Mouse (Mus musculus) kidney, embryonic 15.5 days (tissue): Measurements from ENCODE around the gene Gskip. TPM values are rescaled to one million over a fixed set of nuclear protein-coding genes. Genes with fewer than 3 reads are reported as not detected.

Experiments used
- ATAC-seq: fragments of 200-750 bp; cut with Nextera tagmentation; replicated peaks from 2 replicates; pipeline ENCODE4 v1.8.0; 2017; ENCODE audit warnings: moderate TSS enrichment; ENCODE audit not compliant: low FRiP score
- H3K27ac ChIP-seq: fragments of 300-500 bp; sonication (generic); 2 replicates; pipeline ENCODE4 v1.5.1; 2015; ENCODE audit warnings: mild to moderate bottlenecking, inconsistent platforms
- H3K27me3 ChIP-seq: fragments of 300-500 bp; sonication (generic); 2 replicates; pipeline ENCODE4 v1.6.1; 2015; ENCODE audit warnings: inconsistent platforms
- H3K36me3 ChIP-seq: fragments of 300-500 bp; sonication (generic); 2 replicates; pipeline ENCODE4 v1.6.1; 2015; ENCODE audit warnings: inconsistent platforms
- H3K4me1 ChIP-seq: fragments of 300-500 bp; sonication (generic); 2 replicates; pipeline ENCODE4 v1.6.1; 2015; ENCODE audit warnings: inconsistent platforms
- H3K4me2 ChIP-seq: fragments of 300-500 bp; sonication (generic); 2 replicates; pipeline ENCODE4 v1.6.1; 2015; ENCODE audit warnings: moderate library complexity, mild to moderate bottlenecking, inconsistent platforms
- H3K4me3 ChIP-seq: fragments of 300-500 bp; sonication (generic); replicated peaks from 2 replicates; pipeline ENCODE4 v1.5.1; 2015; ENCODE audit warnings: mild to moderate bottlenecking, inconsistent platforms
- H3K9ac ChIP-seq: fragments of 300-500 bp; sonication (generic); 2 replicates; pipeline ENCODE4 v1.6.1; 2015; ENCODE audit warnings: mild to moderate bottlenecking, inconsistent platforms
- H3K9me3 ChIP-seq: fragments of 300-500 bp; sonication (generic); replicated peaks from 2 replicates; pipeline ENCODE4 v1.6.1; 2016; ENCODE audit warnings: inconsistent platforms
- WGBS: fragments of 180-500 bp; shearing (Covaris S2); methylation state at CpG from one replicate; pipeline ENCODE4 v1.1.7; 2015; ENCODE audit warnings: mixed read lengths; 5-methylcytosine and 5-hydroxymethylcytosine counted together
- polyA plus RNA-seq: library from polyadenylated mRNA; unstranded; fragments of >200 nt; fragmentation: Nextera tagmentation; extraction: Ambion mirVana; gene quantifications from 2 replicates; pipeline ENCODE4 v1.2.1, GENCODE M21; 2015

The Gskip gene
- polyA plus RNA-seq, 1 experiment from 2014 or later = 28.4 TPM

DNA sequence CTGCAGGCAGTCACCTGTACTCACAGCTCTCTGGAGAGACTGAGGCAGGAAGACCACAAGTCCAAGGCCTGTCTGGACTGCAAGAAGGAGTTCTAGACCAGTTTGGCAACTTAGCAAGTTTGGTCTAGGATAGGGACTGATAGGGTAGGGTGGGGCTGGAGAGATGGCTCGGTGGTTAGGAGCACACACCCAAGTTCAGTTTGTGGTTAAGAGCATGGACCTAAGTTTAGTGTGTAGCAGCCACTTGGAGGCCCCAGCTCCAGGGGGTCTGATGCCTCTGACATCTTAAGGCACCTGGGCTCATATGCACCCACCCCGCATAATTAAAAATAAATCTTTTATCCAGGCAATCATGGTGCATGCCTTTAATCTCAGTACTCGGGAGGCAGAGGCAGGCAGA is 42.6 kb downstream of the Gskip start:
- Histone ChIP-seq H3K36me3 (no peaks in the 10 kb centered on the region), H3K4me3 (no peak overlapping the region), H3K9me3 (no peaks in the 10 kb centered on the region), H3K4me1 (no peaks in the 10 kb centered on the region), H3K9ac (no peak overlapping the region), H3K4me2 (no peak overlapping the region), H3K27me3 (no peaks in the 10 kb centered on the region), H3K27ac (no peak overlapping the region)
- 0 out of 2 replicates have a peak, but pooled peaks have one; percentile 30 for ATAC-seq
- 83% methylated on average over 3 of the region's 3 CpGs for WGBS

DNA sequence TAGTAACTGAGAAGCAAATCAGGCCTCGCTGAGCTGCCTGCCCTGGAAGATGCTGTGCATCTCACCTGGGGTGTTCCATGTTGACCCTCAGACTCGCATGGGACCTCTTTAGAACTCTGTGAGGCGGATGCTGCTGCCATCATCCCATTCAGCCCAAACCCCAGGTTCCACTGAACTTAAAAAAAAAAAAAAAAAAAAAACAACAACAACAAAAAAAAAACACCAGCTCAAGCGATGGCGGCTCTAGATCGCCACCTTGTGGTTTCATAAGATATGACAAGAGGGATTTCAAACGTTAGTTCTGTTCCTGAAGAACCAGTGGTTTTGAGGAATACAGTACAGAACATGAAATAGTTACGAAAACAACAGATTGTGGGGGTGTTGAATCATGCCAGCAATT is 43.3 kb downstream of the Gskip start:
- WGBS = 30% methylated on average over 8 of the region's 8 CpGs
- Histone ChIP-seq H3K36me3 (no peaks in the 10 kb centered on the region), H3K9ac (no peak overlapping the region), H3K27me3 (no peaks in the 10 kb centered on the region), H3K9me3 (no peaks in the 10 kb centered on the region), H3K4me1 (no peaks in the 10 kb centered on the region), H3K4me3 (no peak overlapping the region), H3K27ac (no peak overlapping the region), H3K4me2 (no peak overlapping the region)
- ATAC-seq = no peak

DNA sequence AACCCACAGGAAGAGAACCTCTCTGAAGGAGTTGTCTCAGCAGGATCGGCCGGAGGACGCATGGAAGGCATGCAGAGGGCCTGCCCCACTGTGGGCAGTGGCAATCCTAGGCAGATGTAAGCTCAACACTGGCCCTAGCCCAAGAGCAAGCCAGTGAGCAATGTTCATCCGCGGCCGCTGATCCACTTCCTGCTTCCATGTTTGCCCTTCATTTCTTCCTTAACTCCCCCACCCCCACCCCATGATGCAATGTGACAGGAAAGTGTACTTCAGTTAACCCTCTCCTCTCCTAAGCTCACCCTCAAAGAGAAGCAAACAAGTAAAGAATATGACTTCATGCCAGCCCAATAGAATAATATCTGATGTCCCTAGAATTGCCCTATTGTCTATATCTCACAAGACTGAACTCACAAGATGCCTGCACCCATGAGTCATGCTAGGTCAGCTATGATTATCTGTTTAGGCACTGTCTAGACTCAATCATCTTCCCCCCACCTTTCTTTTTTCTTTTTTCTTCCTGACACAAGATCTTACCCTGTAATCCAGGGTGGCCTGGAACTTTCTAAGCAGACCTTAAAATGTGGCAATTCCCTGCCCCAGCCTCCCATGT is 46.3 kb downstream of the Gskip start:
- Histone ChIP-seq H3K36me3 (no peaks in the 10 kb centered on the region), H3K4me3 (no peak overlapping the region), H3K9me3 (no peaks in the 10 kb centered on the region), H3K4me1 (peaks cover 3% of the 10 kb centered on the region; the same call in 1 of the 2 replicates), H3K9ac (no peak overlapping the region), H3K4me2 (no peak overlapping the region), H3K27me3 (no peaks in the 10 kb centered on the region), H3K27ac (no peak overlapping the region)
- ATAC-seq = no peak
- WGBS = 70% methylated on average over 6 of the region's 6 CpGs

DNA sequence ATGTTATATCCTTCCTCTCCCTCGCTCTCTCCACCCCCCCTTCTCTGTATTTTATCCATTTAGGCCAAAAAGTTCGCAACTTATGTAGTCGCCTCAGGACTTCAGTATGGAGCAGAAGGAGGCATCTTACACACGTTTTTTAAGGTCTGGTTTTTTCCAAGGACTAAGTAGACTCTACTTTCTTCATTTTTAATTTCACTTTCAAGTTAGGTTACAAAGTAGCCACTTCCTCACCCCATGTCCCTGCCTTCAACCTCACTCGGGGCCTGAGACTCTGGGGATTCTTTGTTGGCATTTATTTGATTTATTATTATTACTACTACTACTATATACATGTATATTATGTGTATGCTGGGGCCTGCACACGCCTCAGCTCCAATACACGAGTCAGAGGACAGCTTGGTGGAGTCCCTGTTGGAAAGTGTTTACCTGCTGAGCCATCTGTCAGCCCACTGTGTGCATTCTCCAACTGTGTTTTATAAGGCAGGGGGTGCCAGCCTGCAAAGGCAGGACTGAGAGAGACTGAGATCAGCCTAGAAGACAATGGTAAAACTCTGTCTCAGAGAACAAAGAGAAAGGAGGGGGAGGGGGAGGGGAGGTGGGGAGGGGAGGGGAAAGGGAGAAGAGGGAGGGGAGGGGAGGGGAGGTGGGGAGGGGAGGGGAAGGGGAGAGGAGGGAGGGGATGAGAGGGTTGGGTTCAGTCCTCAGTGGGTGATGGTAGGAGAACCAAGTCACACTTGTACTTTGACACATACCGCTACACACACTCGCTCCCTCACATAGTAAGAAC is 48.9 kb downstream of the Gskip start:
- Histone ChIP-seq H3K4me2 (no peak overlapping the region), H3K9me3 (no peaks in the 10 kb centered on the region)
- WGBS = 77% methylated on average over 9 of the region's 9 CpGs

DNA sequence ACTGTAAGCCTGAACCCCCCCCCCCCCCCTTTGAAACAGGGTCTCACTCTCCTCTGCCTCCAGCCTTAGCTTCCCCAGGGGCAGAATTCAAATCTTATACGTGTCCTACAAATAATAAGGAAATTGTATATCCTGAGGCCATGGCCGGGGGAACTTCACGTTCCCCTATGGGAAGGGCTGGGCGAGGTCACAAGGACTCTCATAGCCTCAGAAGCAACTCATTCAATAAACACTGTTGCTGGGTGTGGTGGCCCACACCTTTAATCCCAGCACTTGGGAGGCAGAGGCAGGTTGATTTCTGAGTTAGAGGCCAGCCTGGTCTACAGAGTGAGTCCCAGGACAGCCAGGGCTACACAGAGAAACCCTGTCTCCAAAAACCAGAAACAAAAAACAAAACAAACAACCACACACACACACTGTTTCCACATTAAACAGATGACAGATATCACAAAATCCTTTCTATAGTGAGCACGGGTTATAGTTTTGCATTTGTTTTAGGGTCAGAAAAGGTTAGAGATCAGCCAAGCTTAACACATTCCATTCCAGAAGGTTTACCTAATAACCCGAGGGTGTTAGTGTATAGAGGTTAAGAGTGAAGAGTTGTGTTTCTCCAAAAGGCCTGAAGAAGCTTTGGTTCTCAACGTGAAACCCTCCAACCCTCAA is 50.7 kb downstream of the Gskip start:
- WGBS = 60% methylated on average over 7 of the region's 7 CpGs

More for the DNA sequence above, 48.9 kb downstream of the Gskip start:
- H3K4me1 ChIP-seq = peaks cover 3% of the 10 kb centered on the region; the same call in 1 of the 2 replicates
- no peak overlapping the region for H3K9ac ChIP-seq
- no peak overlapping the region for H3K27ac ChIP-seq
- H3K27me3 ChIP-seq = no peaks in the 10 kb centered on the region
- H3K36me3 ChIP-seq = no peaks in the 10 kb centered on the region
- no peak overlapping the region for H3K4me3 ChIP-seq
- ATAC-seq = no peak

GRCm38 (mm10) chr12:105735889-105736251 is 51.2 kb downstream of the Gskip start:
- Histone ChIP-seq H3K27me3 (no peaks in the 10 kb centered on the region), H3K9ac (no peak overlapping the region), H3K4me3 (no peak overlapping the region), H3K4me2 (no peak overlapping the region), H3K4me1 (peaks cover 7% of the 10 kb centered on the region; the same call in 1 of the 2 replicates), H3K36me3 (no peaks in the 10 kb centered on the region), H3K27ac (peak overlapping the region; percentile 64; the same call in 1 of the 2 replicates), H3K9me3 (no peaks in the 10 kb centered on the region)
- ATAC-seq = no peak
- 84% methylated on average over 6 of the region's 6 CpGs for WGBS

More for the DNA sequence above, 50.7 kb downstream of the Gskip start:
- H3K9ac ChIP-seq = no peak overlapping the region
- no peak overlapping the region for H3K4me2 ChIP-seq
- no peaks in the 10 kb centered on the region for H3K9me3 ChIP-seq
- H3K36me3 ChIP-seq = no peaks in the 10 kb centered on the region
- no peaks in the 10 kb centered on the region for H3K27me3 ChIP-seq
- no peak overlapping the region for H3K4me3 ChIP-seq
- peaks cover 7% of the 10 kb centered on the region; the same call in 1 of the 2 replicates for H3K4me1 ChIP-seq
- ATAC-seq = no peak
- peak overlapping the region; percentile 64; the same call in 1 of the 2 replicates for H3K27ac ChIP-seq

- Histone ChIP-seq H3K27ac (no peak overlapping the region), H3K9ac (no peak overlapping the region), H3K4me1 (peaks cover 7% of the 10 kb centered on the region; the same call in 1 of the 2 replicates), H3K27me3 (no peaks in the 10 kb centered on the region), H3K4me3 (no peak overlapping the region), H3K4me2 (no peak overlapping the region), H3K9me3 (no peaks in the 10 kb centered on the region), H3K36me3 (no peaks in the 10 kb centered on the region)
- WGBS = 59% methylated on average over 15 of the region's 15 CpGs
- 0 out of 2 replicates have a peak, but pooled peaks have one; percentile 32 for ATAC-seq
Observed at GRCm38 (mm10) chr12:105738316-105739096, 53.9 kb downstream of the Gskip start.

DNA sequence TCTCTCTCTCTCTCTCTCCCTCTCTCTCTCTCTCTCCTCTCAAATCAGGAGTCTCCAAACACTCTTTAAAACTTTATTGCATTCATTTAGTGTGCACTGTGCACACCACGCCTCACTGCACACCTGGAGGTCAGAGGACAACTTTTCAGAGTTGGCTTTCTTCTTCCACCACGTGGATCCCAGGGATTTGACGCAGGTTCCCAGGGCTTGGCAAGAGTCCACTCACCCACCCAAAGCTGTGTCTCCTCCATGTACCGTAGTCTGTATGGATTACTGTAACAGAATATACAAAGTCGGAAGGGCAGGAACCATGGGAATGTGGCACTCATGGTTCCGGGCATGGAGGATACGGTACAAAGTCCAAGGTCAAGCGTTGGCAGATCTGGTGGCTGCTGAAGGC is 55.0 kb downstream of the Gskip start:
- no peak for ATAC-seq
- Histone ChIP-seq H3K27ac (no peak overlapping the region), H3K27me3 (no peaks in the 10 kb centered on the region), H3K9ac (no peak overlapping the region), H3K36me3 (no peaks in the 10 kb centered on the region), H3K9me3 (no peaks in the 10 kb centered on the region), H3K4me3 (no peak overlapping the region), H3K4me2 (no peak overlapping the region), H3K4me1 (peaks cover 7% of the 10 kb centered on the region; the same call in 1 of the 2 replicates)
- WGBS = 74% methylated on average over 8 of the region's 8 CpGs

DNA sequence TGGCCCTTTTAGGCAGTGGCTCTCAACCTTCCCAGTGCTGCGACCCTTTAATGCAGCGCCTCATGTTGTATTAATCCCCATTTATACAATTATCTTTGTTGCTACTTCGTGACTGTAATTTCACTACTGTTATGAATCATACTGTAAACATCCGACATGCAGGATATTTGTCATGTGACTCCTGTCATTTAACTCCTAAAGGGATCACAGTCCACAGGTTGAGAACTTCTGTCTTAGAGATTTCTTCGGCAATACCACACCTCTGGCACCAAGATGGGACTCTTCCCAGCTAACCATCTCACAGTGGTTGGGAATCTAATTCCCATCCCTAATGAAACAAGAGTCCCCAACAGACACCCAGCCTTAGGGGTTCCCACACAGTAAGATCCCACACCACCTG is 63.5 kb downstream of the Gskip start:
- no peak overlapping the region for H3K4me3 ChIP-seq
- H3K9ac ChIP-seq = no peak overlapping the region
- 80% methylated on average over 5 of the region's 5 CpGs for WGBS
- H3K36me3 ChIP-seq = no peaks in the 10 kb centered on the region
- no peak overlapping the region for H3K27ac ChIP-seq
- no peak overlapping the region for H3K4me2 ChIP-seq
- ATAC-seq = no peak
- H3K4me1 ChIP-seq = no peaks in the 10 kb centered on the region
- no peaks in the 10 kb centered on the region for H3K9me3 ChIP-seq
- no peaks in the 10 kb centered on the region for H3K27me3 ChIP-seq
